Mouse (Mus musculus) cortical plate, adult 2 months (tissue): ENCODE measurements around the gene Nobox.

Source experiments
- CTCF ChIP-seq: fragments of 200-500 bp; IDR thresholded peaks from 2 replicates; pipeline ENCODE4 v1.5.1; 2011; ENCODE audit warnings: mild to moderate bottlenecking, control low read depth, low read length; ENCODE audit not compliant: insufficient read depth; ENCODE audit errors: extremely low read depth
- POLR2A ChIP-seq: fragments of 200-500 bp; IDR thresholded peaks from 2 replicates; pipeline ENCODE4 v1.6.1; 2011; ENCODE audit warnings: mild to moderate bottlenecking, low read length, control low read depth; ENCODE audit not compliant: insufficient read depth; ENCODE audit errors: extremely low read depth

DNA sequence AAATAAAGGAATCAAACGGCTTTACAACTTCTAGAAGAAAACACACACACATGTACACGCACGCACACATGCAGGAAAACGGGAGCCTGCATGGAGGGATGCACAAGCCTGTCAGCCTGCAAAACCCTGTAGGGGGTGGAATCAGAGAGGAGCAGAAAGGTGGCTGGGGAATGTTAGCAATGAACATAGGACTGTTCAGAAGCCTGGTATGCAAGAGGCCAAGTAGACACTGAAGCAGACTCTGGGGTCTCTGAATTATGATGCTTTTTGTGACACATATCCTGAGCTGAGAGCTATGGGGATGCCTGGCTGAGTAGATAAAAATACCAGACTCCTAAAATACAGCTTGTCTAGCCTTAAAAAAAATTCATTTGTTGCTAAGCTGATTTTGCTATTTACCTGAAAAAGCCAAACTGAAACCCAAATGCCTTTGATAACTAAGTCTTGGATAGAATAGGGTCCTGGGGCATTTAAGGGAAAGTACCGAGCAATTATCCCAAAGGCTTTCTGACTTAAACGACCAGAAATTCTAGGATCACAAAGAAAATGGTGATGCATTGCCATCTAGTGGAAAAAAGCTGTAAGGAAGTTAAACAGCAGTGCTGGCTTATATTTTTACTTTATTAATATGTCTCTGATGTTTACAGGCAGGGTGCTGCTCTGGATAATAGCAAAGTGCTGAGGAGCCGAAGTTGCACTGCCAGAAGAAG, 12.4 kb downstream of the Nobox start:
- no peak for TF ChIP-seq POLR2A
- TF ChIP-seq CTCF: 0 out of 2 replicates have a peak, but pooled peaks have one; percentile 18
